Mouse (Mus musculus): Measurements from ENCODE around the gene Cryzl2. TPM values are rescaled to one million over a fixed set of nuclear protein-coding genes. Genes with fewer than 3 reads are reported as not detected.

Cryzl2 gene
- total and polyA plus RNA-seq, 2 experiments from 2014 or later: 6.9 to 12.8 TPM

DNA sequence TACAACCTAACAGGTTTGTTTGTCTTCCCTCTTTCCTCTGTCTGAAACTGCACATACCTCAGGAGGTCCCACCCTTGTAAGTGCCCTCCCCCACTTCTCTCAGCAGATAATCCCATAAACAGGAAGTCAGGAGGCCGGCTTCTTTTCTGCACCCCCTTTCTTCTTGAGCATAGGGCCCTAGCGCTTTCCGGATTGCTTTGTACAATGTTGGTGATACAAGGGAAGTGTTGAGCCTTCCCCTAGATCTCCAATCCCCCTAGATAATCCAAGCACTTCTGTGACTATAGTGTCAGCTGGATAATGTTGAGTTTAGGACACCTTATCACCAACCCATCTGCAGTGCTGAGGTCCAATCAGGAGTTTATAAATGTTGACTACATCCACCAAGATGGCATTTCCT lies 42.6 kb upstream of the Cryzl2 start:
- no peak for ATAC-seq
- Histone ChIP-seq H3K27me3 (ENCODE audit: insufficient read depth, low read length) (no peaks in the 10 kb centered on the region), H3K9me3 (ENCODE audit: low read length) (no peaks in the 10 kb centered on the region), H3K4me2 (ENCODE audit: low read depth) (no peak overlapping the region), H3K9ac (no peak overlapping the region), H3K4me1 (ENCODE audit: insufficient read depth) (no peaks in the 10 kb centered on the region), H3K36me3 (ENCODE audit: insufficient read depth) (no peaks in the 10 kb centered on the region), H3K4me3 (ENCODE audit: low read depth, low read length) (no peak overlapping the region), H3K27ac (ENCODE audit: low read depth, low read length) (no peak overlapping the region)
- no peak for TF ChIP-seq CTCF (IDR thresholded peaks at IDR 0.05; ENCODE audit: low read depth)
- WGBS: 81% methylated on average over 3 of the region's 3 CpGs
- DNase-seq: no peak

DNA sequence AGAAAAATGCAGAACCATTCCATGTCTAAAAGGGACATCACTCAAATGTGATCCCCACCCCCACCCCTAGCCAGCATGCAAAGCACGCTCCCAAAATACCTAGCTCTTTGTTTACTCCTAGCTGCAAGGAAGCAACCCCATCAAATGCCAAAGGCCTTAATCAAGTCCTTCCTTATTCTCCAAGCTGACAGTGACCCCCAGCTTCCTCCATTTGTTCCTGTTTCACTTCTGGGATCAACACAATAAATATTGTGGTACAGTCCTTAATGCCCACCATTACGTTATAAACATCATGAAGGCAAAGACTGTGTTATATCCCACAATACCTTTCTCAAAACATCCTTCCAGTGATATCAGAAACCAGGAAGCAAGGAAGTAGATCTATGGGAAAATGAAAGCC lies 41.7 kb upstream of the Cryzl2 start:
- WGBS: 84% methylated on average over 2 of the region's 2 CpGs
- ATAC-seq (no peak), DNase-seq (no peak)
- H3K36me3 ChIP-seq (ENCODE audit: insufficient read depth): no peaks in the 10 kb centered on the region
- H3K27ac ChIP-seq (ENCODE audit: low read depth, low read length): no peak overlapping the region
- H3K27me3 ChIP-seq (ENCODE audit: insufficient read depth, low read length): no peaks in the 10 kb centered on the region
- TF ChIP-seq CTCF (IDR thresholded peaks at IDR 0.05; ENCODE audit: low read depth): no peak
- no peaks in the 10 kb centered on the region for H3K4me1 ChIP-seq (ENCODE audit: insufficient read depth)
- H3K4me2 ChIP-seq (ENCODE audit: low read depth): no peak overlapping the region
- no peak overlapping the region for H3K4me3 ChIP-seq (ENCODE audit: low read depth, low read length)
- H3K9me3 ChIP-seq (ENCODE audit: low read length): no peaks in the 10 kb centered on the region
- no peak overlapping the region for H3K9ac ChIP-seq

DNA sequence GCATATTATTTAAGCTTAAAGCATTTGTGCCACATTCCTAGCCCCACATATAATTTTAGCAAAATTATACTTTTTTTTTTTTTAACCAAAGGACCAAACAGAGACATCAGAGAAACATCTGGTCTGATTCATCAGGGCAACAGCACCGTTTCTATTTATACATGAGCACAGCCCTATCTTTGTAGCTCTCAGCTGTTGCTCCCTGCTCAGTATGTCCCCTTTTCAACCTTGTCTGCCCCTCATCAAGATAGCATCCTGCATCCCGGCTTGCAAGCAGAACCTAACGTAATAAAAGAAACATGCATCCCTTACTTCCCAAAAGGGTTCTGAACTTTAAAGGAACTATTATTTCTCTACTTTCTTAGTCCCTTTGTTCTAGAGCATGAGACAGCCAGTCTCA lies 41.0 kb upstream of the Cryzl2 start:
- 16% methylated on average over 3 of the region's 3 CpGs for WGBS

DNA sequence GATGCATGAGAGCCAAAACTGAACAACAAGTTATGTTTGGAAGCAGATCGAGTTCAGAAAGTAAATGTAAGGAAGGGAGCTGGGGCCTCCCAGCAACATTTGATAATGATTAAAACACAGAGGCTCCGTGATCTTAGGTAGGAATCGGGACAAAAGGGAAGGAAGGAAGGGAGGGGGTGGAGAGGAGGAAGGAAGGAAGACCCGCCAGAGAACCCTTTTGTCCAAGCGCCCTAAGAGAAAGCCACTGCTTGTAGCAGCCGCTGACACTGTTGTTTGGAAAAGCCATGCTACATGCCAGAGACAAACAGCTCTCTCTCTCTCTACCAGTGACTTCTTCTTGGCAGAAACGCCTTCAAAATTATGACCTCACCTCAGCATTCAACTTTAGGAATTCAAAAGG lies 40.5 kb upstream of the Cryzl2 start:
- H3K36me3 ChIP-seq (ENCODE audit: insufficient read depth): no peaks in the 10 kb centered on the region
- DNase-seq: no peak
- no peak overlapping the region for H3K4me2 ChIP-seq (ENCODE audit: low read depth)
- H3K9me3 ChIP-seq (ENCODE audit: low read length): no peaks in the 10 kb centered on the region
- ATAC-seq: no peak
- no peak overlapping the region for H3K9ac ChIP-seq
- no peak for TF ChIP-seq CTCF (IDR thresholded peaks at IDR 0.05; ENCODE audit: low read depth)
- WGBS: 12% methylated on average over 7 of the region's 7 CpGs
- no peaks in the 10 kb centered on the region for H3K4me1 ChIP-seq (ENCODE audit: insufficient read depth)
- H3K27me3 ChIP-seq (ENCODE audit: insufficient read depth, low read length): no peaks in the 10 kb centered on the region
- no peak overlapping the region for H3K27ac ChIP-seq (ENCODE audit: low read depth, low read length)
- H3K4me3 ChIP-seq (ENCODE audit: low read depth, low read length): no peak overlapping the region

More for the DNA sequence above, 41.0 kb upstream of the Cryzl2 start:
- no peak for DNase-seq
- TF ChIP-seq CTCF (IDR thresholded peaks at IDR 0.05; ENCODE audit: low read depth): no peak
- H3K4me3 ChIP-seq (ENCODE audit: low read depth, low read length): no peak overlapping the region
- H3K9ac ChIP-seq: no peak overlapping the region
- H3K4me1 ChIP-seq (ENCODE audit: insufficient read depth): no peaks in the 10 kb centered on the region
- H3K27me3 ChIP-seq (ENCODE audit: insufficient read depth, low read length): no peaks in the 10 kb centered on the region
- H3K27ac ChIP-seq (ENCODE audit: low read depth, low read length): no peak overlapping the region
- H3K4me2 ChIP-seq (ENCODE audit: low read depth): no peak overlapping the region
- H3K36me3 ChIP-seq (ENCODE audit: insufficient read depth): no peaks in the 10 kb centered on the region
- no peak for ATAC-seq
- no peaks in the 10 kb centered on the region for H3K9me3 ChIP-seq (ENCODE audit: low read length)

DNA sequence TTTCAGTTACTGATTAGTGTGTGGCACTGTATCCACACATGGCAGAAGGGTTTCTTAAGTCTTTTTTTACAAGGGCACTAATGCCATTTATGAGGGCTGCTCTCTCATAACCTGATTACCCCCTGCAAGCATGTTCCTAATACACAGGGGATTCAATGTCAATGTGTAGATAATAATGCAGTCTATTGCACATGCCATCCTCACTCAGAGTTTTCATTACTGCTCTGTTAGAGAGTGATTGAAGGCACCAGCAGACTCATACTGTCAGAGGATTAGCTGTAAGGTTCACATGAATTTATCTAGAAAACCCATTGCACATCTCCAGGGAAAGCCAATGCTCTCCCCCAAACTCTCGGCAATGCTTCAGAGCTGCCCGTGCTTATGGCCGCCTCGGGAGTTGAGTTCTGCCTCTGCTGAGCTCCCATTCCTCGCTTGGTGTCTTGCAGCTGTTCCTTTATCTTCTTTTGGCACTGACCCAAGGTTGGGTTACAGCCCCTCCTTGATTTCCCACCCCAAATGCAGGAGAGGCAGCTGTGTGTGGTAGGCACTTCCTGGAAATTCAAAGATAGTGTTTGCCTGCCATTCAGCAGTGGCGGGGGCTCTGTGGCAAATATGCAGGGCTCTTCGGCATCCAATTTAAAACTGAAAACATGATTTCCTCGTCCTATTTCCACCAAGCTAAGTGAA lies 32.5 kb upstream of the Cryzl2 start:
- H3K4me3 ChIP-seq (ENCODE audit: low read depth, low read length): no peak overlapping the region
- no peaks in the 10 kb centered on the region for H3K27me3 ChIP-seq (ENCODE audit: insufficient read depth, low read length)
- peak; percentile 91 for ATAC-seq
- TF ChIP-seq CTCF (IDR thresholded peaks at IDR 0.05; ENCODE audit: low read depth): no peak
- no peaks in the 10 kb centered on the region for H3K9me3 ChIP-seq (ENCODE audit: low read length)
- H3K36me3 ChIP-seq (ENCODE audit: insufficient read depth): no peaks in the 10 kb centered on the region
- H3K27ac ChIP-seq (ENCODE audit: low read depth, low read length): peak overlapping the region; percentile 30
- peak overlapping the region; percentile 23; the same call in 1 of the 2 replicates for H3K4me2 ChIP-seq (ENCODE audit: low read depth)
- H3K9ac ChIP-seq: no peak overlapping the region
- 27% methylated on average over 8 of the region's 8 CpGs for WGBS
- DNase-seq: peak; percentile 61
- no peaks in the 10 kb centered on the region for H3K4me1 ChIP-seq (ENCODE audit: insufficient read depth)

DNA sequence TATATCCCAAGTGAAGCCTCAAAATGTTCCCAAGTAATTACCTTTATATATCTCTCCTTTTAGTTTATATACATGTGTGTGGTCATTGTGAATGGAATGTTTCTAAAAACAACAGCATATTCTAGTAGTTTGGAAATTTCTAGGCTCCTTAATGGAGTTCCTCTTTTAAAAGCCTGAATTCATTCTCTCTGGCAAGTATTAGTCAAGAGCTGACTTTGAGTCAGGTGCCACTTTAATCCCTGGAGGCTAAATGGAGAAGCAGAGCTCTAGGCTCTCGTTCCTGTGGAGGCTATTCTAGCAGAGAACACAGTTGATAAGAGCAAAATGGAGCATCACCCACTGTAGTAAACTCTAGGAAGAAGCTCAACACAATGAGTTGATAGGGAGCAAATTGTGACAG lies 31.4 kb upstream of the Cryzl2 start:
- Histone ChIP-seq H3K4me2 (ENCODE audit: low read depth) (no peak overlapping the region), H3K27ac (ENCODE audit: low read depth, low read length) (no peak overlapping the region), H3K36me3 (ENCODE audit: insufficient read depth) (no peaks in the 10 kb centered on the region), H3K9ac (no peak overlapping the region), H3K4me3 (ENCODE audit: low read depth, low read length) (no peak overlapping the region), H3K4me1 (ENCODE audit: insufficient read depth) (no peaks in the 10 kb centered on the region), H3K27me3 (ENCODE audit: insufficient read depth, low read length) (no peaks in the 10 kb centered on the region), H3K9me3 (ENCODE audit: low read length) (no peaks in the 10 kb centered on the region)
- no peak for DNase-seq
- 76% methylated on average over 1 of the region's 1 CpGs for WGBS
- TF ChIP-seq CTCF (IDR thresholded peaks at IDR 0.05; ENCODE audit: low read depth): no peak
- ATAC-seq: no peak

DNA sequence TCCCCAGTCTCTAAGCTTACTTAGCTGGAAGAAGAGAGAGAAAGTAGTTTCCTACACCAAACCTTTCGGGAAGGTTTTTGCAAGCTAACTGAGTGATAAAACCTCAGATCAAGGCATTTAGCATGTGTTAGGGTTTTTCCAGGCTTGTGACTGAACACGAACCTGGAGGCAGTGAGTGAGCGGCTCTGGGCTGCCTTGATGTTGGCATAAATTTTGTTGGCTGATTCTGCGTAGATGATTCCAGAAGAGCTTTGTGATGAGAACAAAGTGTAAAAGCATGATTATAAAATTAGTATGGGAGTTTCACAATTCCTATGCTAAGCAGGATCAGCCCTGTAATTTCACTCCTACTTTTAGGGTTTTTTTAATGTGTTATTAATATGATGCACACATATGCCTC lies 30.8 kb upstream of the Cryzl2 start:
- no peak overlapping the region for H3K9ac ChIP-seq
- TF ChIP-seq CTCF (IDR thresholded peaks at IDR 0.05; ENCODE audit: low read depth): no peak
- no peak for DNase-seq
- no peak overlapping the region for H3K4me2 ChIP-seq (ENCODE audit: low read depth)
- H3K27me3 ChIP-seq (ENCODE audit: insufficient read depth, low read length): no peaks in the 10 kb centered on the region
- WGBS: 85% methylated on average over 4 of the region's 4 CpGs
- H3K4me1 ChIP-seq (ENCODE audit: insufficient read depth): no peaks in the 10 kb centered on the region
- H3K4me3 ChIP-seq (ENCODE audit: low read depth, low read length): no peak overlapping the region
- no peaks in the 10 kb centered on the region for H3K9me3 ChIP-seq (ENCODE audit: low read length)
- no peaks in the 10 kb centered on the region for H3K36me3 ChIP-seq (ENCODE audit: insufficient read depth)
- no peak overlapping the region for H3K27ac ChIP-seq (ENCODE audit: low read depth, low read length)
- ATAC-seq: no peak

Data from forebrain, postnatal 0 days (tissue).